Mouse (Mus musculus) heart, adult 11 months (tissue): ENCODE measurements around the gene Epm2a.
A peak's percentile ranks its signal among the peaks of the same experiment; 100 is the strongest.
"Not testable (repeated sequence)": the region's sequence is repeated elsewhere in the genome, so short reads cannot be mapped to it uniquely, and the experiment has no call there.

Experiments
- DNase-seq: peaks from one replicate; pipeline ENCODE4 v3.0.0; 2022

Epm2a gene

GRCm38 (mm10) chr10:11343205-11344141 is at the start of gene Epm2a:
Epm2a (plus strand) TSS chr10:11343404.
- DNase-seq: peak; percentile 99

GRCm38 (mm10) chr10:11298418-11298817 is 44.8 kb upstream of the Epm2a start:
- no peak for DNase-seq

- DNase-seq: peak; percentile 22
Observed at GRCm38 (mm10) chr10:11305365-11306053, 37.7 kb upstream of the Epm2a start.

GRCm38 (mm10) chr10:11306054-11306367 is 37.2 kb upstream of the Epm2a start:
- peak; percentile 92 for DNase-seq

- peak; percentile 66 for DNase-seq
Observed at GRCm38 (mm10) chr10:11309866-11310265, 33.3 kb upstream of the Epm2a start.

GRCm38 (mm10) chr10:11310481-11310880 is 32.7 kb upstream of the Epm2a start:
- DNase-seq: no peak

GRCm38 (mm10) chr10:11317856-11318454 is 25.2 kb upstream of the Epm2a start:
- not testable (repeated sequence) for DNase-seq

GRCm38 (mm10) chr10:11319446-11319970 is 23.7 kb upstream of the Epm2a start:
- no peak for DNase-seq

- DNase-seq: no peak
Observed at GRCm38 (mm10) chr10:11322316-11322715, 20.9 kb upstream of the Epm2a start.

GRCm38 (mm10) chr10:11323202-11323898 is 19.9 kb upstream of the Epm2a start:
- DNase-seq: no peak

- no peak for DNase-seq
Observed at GRCm38 (mm10) chr10:11326526-11326925, 16.7 kb upstream of the Epm2a start.

GRCm38 (mm10) chr10:11344536-11345468 is 1.6 kb downstream of the Epm2a start:
- DNase-seq: no peak

- DNase-seq: not testable (repeated sequence)
Observed at GRCm38 (mm10) chr10:11350243-11350974, 7.2 kb downstream of the Epm2a start.

GRCm38 (mm10) chr10:11354609-11355008 is 11.4 kb downstream of the Epm2a start:
- no peak for DNase-seq

GRCm38 (mm10) chr10:11361985-11362692 is 18.9 kb downstream of the Epm2a start:
- DNase-seq: no peak

- DNase-seq: no peak
Observed at GRCm38 (mm10) chr10:11362896-11363487, 19.8 kb downstream of the Epm2a start.

GRCm38 (mm10) chr10:11381302-11381701 is 38.1 kb downstream of the Epm2a start:
- DNase-seq: no peak

- no peak for DNase-seq
Observed at GRCm38 (mm10) chr10:11410926-11411325, 67.7 kb downstream of the Epm2a start.

- no peak for DNase-seq
Observed at GRCm38 (mm10) chr10:11420071-11420470, 76.9 kb downstream of the Epm2a start.
